Mouse (Mus musculus): ENCODE data around the gene Chd2. TPM values are rescaled to one million over a fixed set of nuclear protein-coding genes. Genes with fewer than 3 reads are reported as not detected.

Chd2 gene
- polyA plus RNA-seq, 1 experiment, result 36.9 TPM

DNA sequence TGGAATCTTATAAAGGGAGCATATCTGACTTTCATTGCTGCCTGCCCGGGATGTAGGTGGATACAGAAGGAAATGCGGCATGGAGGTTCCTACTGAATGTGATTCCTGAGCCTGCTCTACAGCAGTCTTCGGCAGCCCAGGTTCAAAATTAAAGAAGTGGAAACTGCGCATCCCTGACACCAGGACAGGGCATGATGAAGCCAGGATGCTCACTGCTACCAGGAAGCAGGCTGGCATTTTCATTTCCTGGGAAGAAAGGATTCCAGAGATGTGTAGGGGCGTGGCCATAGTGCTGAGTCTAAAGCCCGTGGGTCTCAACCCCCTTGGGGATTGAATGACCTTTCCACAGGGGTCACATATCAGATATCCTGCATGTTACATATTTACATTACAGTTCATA, 163.6 kb downstream of the Chd2 start:
- WGBS, result 75% methylated on average over 6 of the region's 6 CpGs
- no peaks in the 10 kb centered on the region for H3K36me3 ChIP-seq (ENCODE audit: control insufficient read depth, insufficient read depth, low read length)
- no peak for DNase-seq

DNA sequence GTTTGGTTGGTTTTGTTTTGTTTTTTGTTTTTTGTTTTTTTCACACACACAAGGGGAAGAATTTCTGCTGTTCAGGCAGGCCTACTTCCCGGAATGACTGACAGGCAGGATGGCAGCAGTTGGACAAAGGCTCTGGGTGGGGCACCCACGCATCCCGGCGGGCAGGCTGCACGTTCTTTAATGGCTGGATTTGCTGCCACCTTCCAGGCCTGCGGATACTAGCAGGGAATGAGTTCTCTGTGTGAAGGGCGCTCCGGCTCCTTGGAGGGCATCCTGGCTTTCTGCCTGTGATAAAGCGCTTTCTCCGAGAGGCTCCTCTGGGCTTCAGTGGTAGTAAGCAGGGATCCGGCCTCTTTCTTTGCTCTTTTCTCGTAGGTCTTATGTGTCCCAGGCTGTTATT, 164.3 kb downstream of the Chd2 start:
- H3K27me3 ChIP-seq (replicated peaks; ENCODE audit: control insufficient read depth, insufficient read depth, low read length), result no peaks in the 10 kb centered on the region; the same call in none of the 2 replicates
- no peaks in the 10 kb centered on the region for H3K4me1 ChIP-seq (ENCODE audit: control insufficient read depth, insufficient read depth, low read length)
- H3K36me3 ChIP-seq (ENCODE audit: control insufficient read depth, insufficient read depth, low read length), result no peaks in the 10 kb centered on the region
- 68% methylated on average over 12 of the region's 12 CpGs for WGBS
- TF ChIP-seq POLR2A (IDR thresholded peaks at IDR 0.05; ENCODE audit: low read depth, low read length), result no peak
- TF ChIP-seq CTCF (conservative IDR thresholded peaks at IDR 0.05; ENCODE audit: insufficient read depth, insufficient read length, low read depth, low read length), result no peak
- H3K27ac ChIP-seq (ENCODE audit: insufficient read depth, low read depth, low read length), result no peak overlapping the region
- no peak for DNase-seq
- no peak overlapping the region for H3K4me3 ChIP-seq (ENCODE audit: insufficient read depth, low read depth, low read length)

More for the DNA sequence above, 163.6 kb downstream of the Chd2 start:
- TF ChIP-seq POLR2A (IDR thresholded peaks at IDR 0.05; ENCODE audit: low read depth, low read length) (no peak), CTCF (conservative IDR thresholded peaks at IDR 0.05; ENCODE audit: insufficient read depth, insufficient read length, low read depth, low read length) (no peak)
- H3K27me3 ChIP-seq (replicated peaks; ENCODE audit: control insufficient read depth, insufficient read depth, low read length), result no peaks in the 10 kb centered on the region; the same call in 1 of the 2 replicates
- no peak overlapping the region for H3K4me3 ChIP-seq (ENCODE audit: insufficient read depth, low read depth, low read length)
- H3K4me1 ChIP-seq (ENCODE audit: control insufficient read depth, insufficient read depth, low read length), result no peaks in the 10 kb centered on the region
- H3K27ac ChIP-seq (ENCODE audit: insufficient read depth, low read depth, low read length), result no peak overlapping the region

Other genes with a start within 250 kb of the Chd2 start
- 7.2 and 8.7 TPM in 2 replicates for gene Rgma, start 166.3 kb downstream of the Chd2 start, polyA plus RNA-seq (2012; rRNA removed)
- 17.1 and 17.4 TPM in 2 replicates for gene Fam174b, start 198.5 kb upstream of the Chd2 start, polyA plus RNA-seq (2012; rRNA removed)

Data from kidney, adult 2 months (tissue).